Mouse (Mus musculus) spleen, postnatal 36 days (tissue): ENCODE data around the gene Blzf1.
A peak's percentile ranks its signal among the peaks of the same experiment; 100 is the strongest.

ENCODE experiments used
- DNase-seq, 2 experiments: peaks; one replicate each; pipeline ENCODE4 v3.0.0; 2022; ENCODE audit warnings: low spot score in 2 of 2, mixed read lengths in 1 of 2

The Blzf1 gene

GRCm38 (mm10) chr1:164294071-164294470, 13.2 kb downstream of the Blzf1 start:
- no peak for DNase-seq

DNA sequence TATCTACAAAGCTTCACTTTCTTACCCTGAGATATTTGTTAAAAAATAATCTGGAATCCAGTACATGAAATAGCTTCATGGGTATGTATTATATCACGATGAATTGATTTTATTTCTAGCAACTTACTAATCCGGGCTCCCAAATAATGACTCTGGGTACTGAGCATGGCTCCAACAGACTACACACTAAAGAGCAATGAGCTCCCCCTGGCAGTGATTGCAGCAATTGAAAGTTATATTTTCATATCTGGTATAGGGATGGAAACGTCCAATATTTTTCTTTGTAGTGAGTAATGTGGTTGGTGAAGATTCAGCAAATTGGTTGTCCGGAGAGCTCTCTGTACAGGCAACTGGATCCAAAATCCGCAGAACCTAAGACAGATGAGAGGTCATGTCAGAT, 15.2 kb downstream of the Blzf1 start:
- no peak for DNase-seq

DNA sequence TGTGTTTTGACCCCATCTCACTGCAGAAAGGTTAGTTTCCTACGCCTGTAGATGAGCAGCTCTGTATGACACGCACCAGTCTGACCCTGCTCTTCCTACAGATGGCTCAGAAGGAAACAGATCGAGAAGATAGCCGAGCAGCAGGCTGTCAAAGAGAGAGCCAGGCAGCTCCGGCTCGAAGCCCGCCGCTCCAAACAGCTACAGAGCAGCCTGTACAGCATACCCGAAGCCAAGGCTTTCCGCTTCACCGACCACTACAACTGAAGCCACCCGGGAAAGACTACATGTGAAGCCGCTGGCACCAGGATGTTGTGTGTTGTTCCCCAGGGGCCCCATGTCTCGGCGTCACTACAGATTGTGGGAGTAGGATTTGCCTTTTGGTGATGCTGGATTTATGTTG, 19.9 kb downstream of the Blzf1 start:
- no peak for DNase-seq

- DNase-seq = no peak
These were observed 23.3 kb downstream of the Blzf1 start for GRCm38 (mm10) chr1:164284007-164284406.

DNA sequence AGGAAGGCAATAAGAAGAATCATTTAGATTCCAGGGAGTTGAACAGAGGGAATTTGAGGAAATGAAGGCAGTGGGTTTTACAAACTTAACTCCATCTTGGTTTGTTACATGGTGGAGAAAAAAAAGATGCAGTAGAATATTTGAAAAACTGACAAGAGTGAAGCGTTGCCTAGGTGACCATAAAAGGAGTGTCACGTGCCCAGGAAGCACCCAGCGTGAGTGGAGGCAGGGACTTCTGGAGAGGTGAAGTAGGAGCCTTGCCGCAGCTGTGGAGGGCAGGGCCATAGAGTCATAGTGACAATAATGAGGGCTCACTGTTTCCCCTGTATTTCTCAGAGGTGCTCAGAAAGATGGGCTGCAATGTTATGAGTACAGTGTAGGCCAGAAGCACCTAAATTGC, 28.0 kb downstream of the Blzf1 start:
- DNase-seq = no peak

DNA sequence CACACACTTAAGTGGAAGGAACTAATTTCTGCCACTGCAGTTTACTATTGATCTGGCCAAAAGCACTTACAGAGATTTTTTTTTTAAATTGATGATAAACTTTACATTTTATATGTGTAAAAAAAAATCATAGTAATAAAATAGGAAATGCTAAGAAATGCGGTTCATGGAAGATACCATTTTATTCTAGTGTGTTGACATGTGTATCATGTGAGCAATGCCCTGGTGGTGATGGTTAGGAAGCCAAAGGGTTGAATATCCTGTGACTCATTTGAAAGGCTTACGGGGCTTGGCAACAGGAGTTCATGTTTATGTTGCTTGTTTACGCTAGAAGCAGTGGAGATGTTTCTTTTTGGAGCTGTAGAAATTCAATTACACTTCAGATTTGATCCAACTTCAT, 30.7 kb downstream of the Blzf1 start:
- DNase-seq = no peak

DNA sequence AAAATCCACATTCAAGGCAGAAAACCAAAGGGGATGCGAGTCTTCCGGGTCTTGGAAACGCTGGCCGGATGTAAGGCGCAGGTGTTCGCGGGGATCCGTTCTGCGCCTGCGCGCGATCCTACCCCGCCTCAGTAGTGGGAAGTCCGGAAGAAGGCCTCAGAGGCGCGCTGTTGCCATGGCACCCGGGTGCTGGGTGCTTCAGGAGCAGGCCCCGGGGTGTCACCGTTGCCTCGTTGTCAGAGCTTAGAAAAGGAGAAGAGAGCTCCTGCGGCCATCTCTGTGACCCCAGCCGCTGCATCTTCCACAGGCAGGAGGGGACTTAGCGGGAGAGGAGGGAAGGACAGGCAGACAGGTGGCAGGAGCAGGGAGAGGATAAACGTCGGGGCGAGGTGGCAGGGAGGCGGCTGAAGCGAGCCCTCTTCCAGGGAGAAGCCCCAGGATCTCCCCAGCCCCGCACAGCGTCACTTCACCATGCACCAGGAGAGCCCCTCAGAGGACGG, 31.8 kb downstream of the Blzf1 start, which contains the start of gene Ccdc181:
Gene Ccdc181 (plus strand): TSS at position 131 of the 500 bp plus-strand sequence.
- peak; percentile 97 for DNase-seq

DNA sequence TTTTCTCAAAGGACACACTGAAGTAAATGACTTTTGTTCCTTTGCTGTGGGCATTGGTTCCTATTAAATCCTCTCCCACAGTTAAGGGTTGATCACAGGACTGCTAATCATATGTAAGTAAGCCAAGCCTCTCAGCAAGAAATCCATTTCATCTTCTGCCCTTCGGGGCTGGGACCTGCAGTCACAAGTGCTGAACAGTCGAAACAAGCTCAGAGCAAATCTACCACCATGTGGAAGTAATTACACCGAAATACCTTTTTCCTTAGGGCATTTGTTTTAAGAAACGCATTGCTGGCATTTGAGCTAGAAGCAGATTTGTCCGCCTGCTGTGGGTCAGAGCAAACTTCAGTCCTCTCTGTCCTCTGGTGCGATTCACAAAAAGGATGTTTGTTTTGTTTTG, 33.6 kb downstream of the Blzf1 start:
- DNase-seq = no peak

DNA sequence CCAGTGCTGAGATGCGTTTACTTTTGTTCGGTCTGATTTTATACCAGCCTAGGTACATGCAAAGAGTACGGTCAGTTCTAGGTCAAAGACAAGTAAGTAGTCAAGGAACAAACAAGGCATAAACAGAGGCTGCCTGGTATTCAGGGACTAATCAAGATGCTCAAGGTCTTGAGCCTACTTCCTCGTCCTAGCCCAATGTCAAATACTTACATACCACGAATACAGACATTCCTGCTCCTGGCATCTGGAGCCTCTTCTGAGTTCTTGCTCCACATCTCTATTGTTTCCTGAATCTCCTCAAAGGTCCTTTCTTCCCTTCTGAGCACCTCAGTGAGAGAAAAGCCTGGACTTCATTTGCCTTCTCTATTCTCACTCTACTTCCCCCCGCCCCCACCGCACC, 36.3 kb downstream of the Blzf1 start:
- DNase-seq = no peak

- no peak for DNase-seq
These were observed 45.7 kb downstream of the Blzf1 start for GRCm38 (mm10) chr1:164261553-164261952.

- DNase-seq = no peak
These were observed 46.9 kb downstream of the Blzf1 start for GRCm38 (mm10) chr1:164260171-164261028.

GRCm38 (mm10) chr1:164254836-164255235, 52.5 kb downstream of the Blzf1 start:
- no peak for DNase-seq

- DNase-seq = no peak
These were observed 54.7 kb downstream of the Blzf1 start for GRCm38 (mm10) chr1:164252551-164252950.

DNA sequence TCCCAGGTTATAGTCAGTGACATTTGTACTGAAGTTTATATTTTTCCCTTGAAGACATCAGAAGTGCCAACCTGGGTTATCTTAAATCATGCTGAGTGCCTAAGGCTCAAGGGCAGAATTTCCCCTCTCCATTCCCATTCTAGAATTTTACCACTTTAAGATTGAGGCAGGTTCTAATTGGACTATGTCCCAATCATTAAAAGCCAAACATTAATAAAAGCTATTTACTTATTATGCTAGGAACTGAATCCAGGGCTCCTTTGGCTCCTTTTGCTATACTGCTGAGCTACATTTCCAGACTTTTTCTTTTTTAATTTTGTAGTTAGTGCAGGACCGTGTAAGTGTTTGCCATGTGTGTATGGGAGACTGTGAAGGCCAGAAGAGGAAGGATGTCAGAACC, 55.9 kb downstream of the Blzf1 start:
- DNase-seq = no peak

DNA sequence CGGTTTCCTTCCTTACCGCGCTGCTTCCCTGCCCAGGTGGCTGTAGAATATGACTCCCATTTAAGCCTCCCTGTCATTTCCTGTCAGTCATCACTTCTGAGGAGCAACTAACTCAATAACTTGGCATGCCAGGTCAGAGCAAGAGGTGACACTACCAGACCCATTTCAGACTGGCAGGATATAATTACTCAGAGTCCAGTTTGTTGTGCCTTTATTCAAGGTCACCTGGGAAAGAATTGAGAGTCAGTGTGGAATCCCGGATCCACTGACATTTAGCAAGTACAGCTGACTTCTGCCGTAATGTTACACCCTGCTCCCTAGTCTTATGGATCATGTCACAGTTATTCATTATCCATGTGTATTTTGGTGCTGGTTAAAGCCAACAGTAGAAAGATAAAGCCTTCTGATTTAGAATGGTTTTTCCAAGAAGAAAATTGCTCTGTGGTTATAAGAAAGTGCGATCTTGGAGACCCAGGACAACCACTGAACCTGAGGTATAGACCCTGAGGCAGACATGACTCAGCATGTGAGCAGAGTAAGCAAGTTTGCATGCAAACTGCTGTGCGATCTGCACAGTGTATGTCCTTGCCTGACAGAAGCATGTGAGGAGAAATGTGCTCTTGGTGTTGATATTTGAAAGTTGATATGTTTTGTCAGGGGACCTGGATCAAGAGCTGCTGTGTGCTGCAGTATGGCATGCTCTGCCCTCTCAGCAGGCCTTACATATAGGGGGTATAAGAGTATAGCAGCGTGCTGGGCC, 56.7 kb downstream of the Blzf1 start:
- no peak for DNase-seq

DNA sequence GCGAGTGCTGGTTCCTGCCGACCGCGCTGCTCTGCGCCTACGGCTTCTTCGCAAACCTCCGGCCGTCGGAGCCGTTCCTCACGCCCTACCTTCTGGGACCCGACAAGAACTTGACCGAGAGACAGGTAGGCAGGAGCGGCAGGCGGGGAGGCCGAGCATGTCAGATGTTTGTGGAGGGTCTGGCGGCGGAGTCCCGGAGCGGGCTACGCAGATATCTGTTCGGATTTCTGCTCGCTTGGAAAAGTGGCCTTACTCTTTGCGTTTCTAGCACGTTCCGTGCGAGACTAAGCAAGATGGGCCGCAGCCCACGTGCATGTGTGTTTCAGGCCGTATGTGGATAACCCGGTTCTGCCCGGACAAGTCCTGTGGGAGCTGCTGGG, 58.0 kb downstream of the Blzf1 start:
- DNase-seq = no peak

GRCm38 (mm10) chr1:164248465-164249331, 58.6 kb downstream of the Blzf1 start, which contains the start of gene Slc19a2:
Slc19a2 (plus strand) TSS chr1:164249046.
- peak; percentile 95 to 96 for DNase-seq

DNA sequence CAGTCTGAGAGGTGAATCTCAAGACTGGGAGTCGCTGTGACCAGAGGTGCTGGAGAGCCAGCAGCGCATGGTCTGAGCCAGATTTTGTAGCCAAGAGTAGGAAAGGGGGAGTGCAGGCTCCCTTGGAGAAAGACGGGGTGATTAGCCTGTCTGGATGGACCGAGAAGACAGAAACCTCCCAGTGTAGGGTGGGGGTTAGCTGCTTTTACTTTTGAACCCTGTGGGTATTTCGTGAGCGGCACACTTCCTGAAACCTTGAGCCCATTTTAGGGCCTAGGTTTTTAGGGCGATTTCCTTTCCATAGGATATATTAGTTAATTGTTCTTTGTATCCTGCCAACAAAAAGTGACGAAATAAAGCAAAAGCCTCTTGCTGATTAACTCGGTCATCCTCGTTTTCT, 59.3 kb downstream of the Blzf1 start:
- peak in 1 of 2 experiments; percentile 5 for DNase-seq

DNA sequence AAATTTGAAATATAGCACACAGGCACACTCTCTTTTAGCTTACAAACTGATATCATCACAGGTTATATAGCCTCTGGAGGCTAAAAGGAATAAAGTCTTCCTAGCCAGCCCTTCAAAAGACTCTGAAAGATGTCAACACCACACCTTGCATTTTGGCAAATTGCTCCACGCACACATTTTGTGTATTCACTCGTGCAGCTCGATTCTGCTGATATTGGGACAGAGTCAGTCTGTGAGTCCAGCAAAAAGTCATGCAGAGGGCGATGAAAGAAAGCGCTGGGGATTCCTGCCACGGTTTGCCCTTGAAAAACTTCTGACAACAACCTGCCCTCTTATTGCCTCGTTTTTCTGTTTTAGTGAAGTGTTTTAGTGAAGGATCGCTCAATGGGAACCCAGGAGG, 59.8 kb downstream of the Blzf1 start:
- DNase-seq = no peak

DNA sequence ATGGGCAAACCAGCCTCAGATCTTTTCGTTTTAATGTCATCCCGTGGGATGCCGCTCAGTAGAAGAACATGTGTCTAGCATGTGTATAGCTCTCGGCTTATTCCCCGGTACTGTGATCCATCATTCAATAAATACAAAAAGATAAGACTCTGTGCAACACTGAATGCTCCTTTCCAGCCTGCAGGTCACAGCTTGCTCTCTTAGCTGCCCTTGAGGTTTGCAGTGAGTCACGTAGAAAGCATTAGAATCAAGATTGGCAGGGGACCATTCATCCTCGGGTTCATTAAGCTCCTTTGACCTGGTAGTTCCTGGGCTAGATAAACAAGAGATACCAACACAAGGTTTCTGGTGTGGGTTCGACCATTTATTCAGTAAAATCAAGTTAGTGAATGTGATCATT, 64.5 kb downstream of the Blzf1 start:
- DNase-seq = no peak

- no peak for DNase-seq
These were observed 65.8 kb downstream of the Blzf1 start for GRCm38 (mm10) chr1:164241494-164241893.
